Mouse (Mus musculus) cerebellum, postnatal 4 days (tissue): ENCODE data around the gene Tubg2.
"Not testable (repeated sequence)": the region's sequence is repeated elsewhere in the genome, so short reads cannot be mapped to it uniquely, and the experiment has no call there.

Experiments used
- DNase-seq, 2 experiments: peaks; one replicate each; pipeline ENCODE4 v3.0.0; 2022; ENCODE audit warnings: low spot score in 2 of 2, mixed read lengths in 1 of 2

The Tubg2 gene

DNA sequence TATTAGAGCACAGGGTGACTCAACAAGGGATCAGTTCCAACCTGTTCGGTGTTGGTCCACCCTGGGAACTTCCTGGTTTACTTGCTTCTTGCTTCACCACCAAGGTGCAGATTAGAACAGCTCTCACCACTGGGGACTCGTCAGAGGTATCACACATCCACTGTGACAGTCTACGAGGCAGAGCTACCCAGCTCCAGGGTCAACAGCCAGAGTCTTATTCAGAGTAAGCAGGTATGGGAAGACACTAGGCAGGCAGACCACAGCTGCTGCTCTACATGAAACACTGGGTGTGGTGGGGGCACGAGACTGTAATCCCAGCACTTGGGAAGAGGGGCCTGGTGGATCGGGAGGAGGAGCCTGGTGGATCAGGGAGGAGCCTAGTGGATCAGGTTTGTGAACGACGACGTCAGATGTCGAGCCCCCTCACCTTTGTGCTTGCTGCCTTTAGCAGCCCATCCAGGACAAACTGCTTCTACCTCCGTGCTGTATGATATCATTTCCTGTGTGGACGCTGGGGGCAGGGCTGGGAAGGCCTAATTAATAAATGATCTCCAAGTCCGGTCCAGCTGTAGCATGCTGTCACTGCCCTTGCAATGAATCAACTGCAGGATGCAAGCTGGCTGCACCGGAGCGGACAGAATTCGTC is 17.0 kb upstream of the Tubg2 start:
- DNase-seq: no peak

DNA sequence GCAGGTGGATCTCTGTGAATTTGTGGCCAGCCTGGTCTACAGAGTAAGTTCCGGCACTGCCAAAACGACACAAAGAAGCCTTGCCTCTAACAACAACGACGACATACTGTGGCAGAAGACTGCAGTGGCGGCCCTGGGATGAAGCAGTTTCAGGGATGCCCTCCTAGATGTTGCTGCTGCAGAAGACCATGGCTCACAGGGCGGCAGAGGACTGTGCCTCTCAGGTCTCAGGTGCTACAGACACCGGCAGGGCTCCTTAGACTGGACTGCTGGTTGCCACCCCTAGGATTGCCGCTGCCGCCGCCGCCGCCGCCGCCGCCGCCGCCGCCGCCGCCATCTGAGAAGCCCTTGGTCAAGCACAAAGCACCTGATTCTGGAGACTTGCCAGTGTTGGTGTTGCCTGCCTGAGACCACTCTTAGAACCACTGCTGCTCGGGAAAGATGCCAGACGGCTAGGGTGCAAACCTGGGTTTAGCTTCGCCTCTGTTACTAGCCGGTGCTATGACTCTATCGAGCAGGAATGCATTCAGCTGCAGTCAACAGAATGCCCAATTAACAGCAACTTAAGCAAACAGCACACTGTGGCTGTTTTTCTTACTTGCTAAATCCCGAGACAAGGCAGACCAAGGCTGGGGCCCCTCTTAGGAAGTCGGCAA is 15.4 kb upstream of the Tubg2 start:
- no peak for DNase-seq

DNA sequence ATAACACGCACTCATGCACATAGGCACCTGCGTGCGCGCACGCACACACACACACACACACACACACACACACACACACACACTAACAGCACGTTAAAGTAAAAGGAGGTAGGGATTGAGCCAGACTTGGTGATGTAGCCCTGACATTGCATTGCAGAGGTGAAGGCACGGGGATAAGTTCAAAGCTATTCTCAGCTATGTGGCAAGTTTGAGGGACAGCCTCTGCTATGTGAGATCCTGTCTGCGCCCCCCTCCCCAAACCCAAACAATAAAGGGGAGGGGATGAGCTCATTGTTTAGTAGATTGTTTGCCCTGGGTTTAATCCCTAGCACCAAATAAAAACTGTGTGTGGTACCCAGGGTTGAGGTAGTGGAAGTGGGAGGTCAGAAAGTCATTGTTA is 14.6 kb upstream of the Tubg2 start:
- no peak for DNase-seq

DNA sequence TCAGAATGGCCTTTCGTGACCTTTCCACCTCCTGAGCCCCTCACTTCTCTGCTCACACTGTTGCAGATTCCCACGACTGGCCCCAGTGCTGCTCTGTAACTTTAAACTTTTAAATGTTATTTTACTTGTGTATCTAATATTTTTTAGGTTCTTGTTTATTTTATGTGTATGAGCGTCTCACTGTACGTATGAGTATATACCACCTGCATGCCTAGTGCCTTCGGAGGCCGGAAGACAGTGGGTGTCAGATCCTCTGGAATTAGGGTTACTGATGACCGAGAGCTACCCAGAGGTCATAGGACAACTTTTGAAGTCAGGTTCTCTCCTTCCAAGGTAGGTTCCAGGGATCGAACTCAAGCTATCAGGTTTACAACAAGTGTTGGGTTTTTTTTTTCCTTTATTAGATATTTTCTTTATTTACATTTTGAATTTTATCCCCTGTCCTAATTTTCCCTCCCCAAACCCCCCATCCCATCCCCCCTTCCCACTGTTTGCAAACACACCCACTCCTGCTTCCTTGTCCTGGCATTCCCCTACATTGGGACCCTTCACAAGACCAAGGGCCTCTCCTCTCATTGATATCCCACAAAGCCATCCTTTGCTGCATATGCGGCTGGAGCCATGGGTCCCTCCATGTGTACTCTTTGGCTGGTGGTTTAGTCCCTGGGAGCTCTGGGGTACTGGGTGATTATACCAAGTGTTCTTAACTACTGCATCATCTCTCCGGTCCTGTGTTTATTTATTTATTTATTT is 13.3 kb upstream of the Tubg2 start:
- no peak for DNase-seq

DNA sequence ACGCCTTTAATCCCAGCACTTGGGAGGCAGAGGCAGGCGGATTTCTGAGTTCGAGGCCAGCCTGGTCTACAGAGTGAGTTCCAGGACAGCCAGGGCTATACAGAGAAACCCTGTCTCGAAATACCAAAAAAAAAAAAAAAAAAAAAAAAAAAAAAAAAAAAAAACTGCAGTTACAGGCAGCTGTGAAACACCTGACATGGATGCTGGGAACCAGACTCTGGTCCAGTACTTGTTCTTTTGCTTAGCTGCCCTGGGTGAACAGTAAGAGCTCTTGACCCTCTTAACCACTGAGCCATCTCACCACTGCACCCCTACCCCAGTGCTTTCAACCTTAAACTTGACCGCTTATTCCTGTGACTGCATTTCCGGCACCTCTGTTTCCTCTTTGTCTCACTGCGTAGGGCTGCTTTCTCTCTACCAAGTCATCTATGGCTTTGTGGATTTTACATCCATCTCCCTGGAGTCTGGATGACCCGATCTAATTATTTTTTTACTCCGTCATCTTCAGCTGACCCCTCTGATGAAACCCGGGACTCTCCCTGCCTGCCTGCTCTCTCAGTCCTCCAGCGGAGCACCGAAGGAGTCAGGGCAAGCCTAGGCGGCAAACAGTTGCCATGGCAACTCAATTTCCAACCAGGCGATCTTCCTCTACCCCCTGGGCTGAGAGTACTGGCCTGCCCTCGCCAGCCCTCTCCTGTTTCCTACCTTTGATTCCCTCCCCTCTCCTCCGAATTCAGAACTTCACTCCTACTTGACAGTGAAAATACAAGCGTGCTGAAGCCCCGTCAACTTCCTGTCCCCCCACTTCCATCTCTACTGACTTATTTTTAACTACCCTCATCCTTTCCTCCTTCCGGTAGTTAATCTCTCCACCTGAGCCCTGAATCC is 12.1 kb upstream of the Tubg2 start:
- peak in 1 of 2 experiments; percentile 50 for DNase-seq

DNA sequence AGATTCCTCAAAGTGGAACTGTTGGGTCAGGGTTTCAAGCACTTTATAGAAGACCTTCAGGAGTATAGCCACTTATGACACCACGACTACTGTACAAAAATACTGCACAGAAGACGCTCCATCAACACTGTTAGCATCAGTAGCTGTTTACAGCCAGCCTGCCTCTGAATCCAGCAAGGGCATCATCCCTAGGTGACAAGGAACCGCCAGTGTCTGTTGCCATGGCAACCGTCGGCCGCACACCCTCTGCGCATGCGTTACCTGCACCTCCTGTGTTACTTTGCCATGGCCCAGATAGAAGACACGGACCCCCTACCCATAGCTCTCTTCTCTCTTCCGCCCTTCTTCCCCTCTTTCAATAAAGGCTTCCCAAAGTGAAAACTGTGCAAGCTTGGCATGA is 9.3 kb upstream of the Tubg2 start:
- DNase-seq: peak in 1 of 2 experiments; percentile 62

DNA sequence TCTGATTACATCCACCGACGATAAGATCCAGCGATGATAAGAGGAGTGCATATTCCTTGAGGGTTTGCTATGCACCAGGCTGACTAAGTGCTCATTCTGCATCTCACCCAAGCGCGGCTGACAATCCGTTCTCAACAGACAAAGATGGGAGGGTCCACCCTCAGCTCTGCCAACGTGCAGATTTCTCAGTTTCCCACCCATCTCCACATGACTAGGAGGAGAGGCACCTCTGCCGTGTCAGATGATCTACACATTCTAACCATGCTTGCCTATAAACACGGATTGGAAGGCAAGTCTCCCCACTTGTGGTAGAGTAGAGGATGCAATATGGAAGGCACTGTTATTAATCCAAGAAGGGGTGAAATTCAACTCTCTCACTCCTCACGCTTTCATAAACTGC is 7.0 kb upstream of the Tubg2 start:
- no peak for DNase-seq

DNA sequence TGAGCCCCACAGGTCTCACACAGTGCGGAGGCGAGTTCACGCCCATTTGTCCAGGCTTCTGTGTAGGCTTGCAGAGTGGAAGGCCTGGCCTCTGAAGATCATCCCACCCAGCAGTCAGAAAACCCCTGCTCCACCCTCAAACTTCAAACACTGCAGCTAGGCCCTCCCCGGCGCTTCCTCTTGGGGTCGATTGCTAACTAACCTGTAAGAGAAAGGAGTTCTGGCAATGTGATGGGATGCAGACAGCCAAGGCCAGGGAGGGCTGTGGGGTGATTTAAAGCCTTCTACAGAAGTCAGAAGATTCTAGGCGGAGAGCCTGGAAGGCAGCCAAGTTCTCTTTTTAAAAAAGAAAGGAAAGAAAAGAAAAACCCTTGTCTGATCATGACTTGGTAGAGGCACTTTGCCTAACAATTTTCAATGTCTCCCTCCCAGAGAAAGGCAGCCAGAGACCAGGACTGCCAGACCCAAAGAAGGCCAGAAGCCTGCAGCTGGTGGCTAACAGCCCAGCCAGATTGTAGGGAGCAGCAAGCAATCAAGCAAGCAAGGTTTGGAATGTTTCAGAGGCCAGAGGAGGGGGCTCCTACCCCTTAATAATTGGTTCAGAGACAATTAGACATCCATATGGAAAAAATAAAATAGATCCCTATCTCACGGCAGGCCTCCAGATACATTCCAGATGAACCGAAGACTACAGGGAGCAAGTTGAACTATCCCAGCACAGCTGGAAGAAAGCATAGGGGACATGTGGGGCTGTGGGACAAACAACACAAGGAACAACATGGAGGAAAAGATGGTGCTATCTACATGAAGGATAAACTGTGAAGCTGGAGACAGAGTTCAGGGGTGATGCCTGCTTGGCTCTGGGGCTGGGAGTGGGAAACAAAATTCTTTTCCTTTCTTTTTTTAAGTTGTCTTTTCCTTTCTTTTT is 6.3 kb upstream of the Tubg2 start:
- no peak for DNase-seq

DNA sequence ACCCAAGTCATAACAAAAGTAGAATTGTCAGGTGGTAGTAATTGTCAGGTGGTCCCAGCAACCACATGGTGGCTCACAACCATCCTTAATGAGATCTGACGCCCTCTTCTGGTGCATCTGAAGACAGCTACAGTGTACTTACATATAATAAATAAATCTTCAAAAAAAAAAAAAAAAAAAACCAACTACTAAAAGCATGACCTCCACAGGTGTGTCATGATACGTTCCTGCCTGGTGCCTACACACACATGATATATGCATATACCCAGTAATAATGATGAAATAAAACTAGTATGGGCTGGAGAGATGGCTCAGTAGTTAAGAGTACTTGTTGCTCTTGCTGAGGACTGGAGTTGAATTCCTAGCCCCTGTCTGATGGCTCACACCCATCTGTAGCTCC is 4.6 kb upstream of the Tubg2 start:
- DNase-seq: no peak

GRCm38 (mm10) chr11:101152825-101153224 is 2.9 kb upstream of the Tubg2 start:
- DNase-seq: no peak

- DNase-seq: no peak
Measured at GRCm38 (mm10) chr11:101154648-101155047, 1.1 kb upstream of the Tubg2 start.

GRCm38 (mm10) chr11:101155151-101155550 is 556 bp upstream of the Tubg2 start:
- no peak for DNase-seq

- DNase-seq: not testable (repeated sequence)
Measured at GRCm38 (mm10) chr11:101160151-101160550, 4.4 kb downstream of the Tubg2 start.

- not testable (repeated sequence) for DNase-seq
Measured at GRCm38 (mm10) chr11:101160981-101161505, 5.3 kb downstream of the Tubg2 start.

- DNase-seq: no peak
Measured at GRCm38 (mm10) chr11:101161551-101161950, 5.8 kb downstream of the Tubg2 start.

DNA sequence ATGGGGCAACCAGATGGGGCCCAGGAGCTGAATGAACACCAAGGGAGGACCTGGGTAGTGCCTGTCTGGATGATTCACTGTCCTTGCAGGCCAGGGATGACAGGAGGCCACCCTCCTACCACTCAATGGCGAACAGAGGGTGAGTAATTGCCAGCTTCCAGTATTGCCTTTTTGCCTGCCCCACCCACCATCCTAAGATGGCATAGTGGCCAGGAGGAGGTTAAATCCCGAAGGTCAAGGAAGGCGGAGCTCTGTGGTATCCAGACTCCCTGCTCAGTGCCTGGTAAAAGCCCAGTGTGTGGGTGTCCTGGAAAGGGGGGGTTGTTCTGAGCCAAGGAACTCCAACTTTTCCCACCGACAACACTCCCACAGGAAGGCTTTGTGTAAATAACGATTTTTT is 6.6 kb downstream of the Tubg2 start:
- no peak for DNase-seq

- no peak for DNase-seq
Measured at GRCm38 (mm10) chr11:101162772-101163171, 7.1 kb downstream of the Tubg2 start.

- no peak for DNase-seq
Measured at GRCm38 (mm10) chr11:101163476-101164350, 8.0 kb downstream of the Tubg2 start.

GRCm38 (mm10) chr11:101164351-101164665 is 8.6 kb downstream of the Tubg2 start:
- DNase-seq: no peak
